Comparison of ENCODE assay signal across 8 mouse cellular contexts in the genomic region with DNA sequence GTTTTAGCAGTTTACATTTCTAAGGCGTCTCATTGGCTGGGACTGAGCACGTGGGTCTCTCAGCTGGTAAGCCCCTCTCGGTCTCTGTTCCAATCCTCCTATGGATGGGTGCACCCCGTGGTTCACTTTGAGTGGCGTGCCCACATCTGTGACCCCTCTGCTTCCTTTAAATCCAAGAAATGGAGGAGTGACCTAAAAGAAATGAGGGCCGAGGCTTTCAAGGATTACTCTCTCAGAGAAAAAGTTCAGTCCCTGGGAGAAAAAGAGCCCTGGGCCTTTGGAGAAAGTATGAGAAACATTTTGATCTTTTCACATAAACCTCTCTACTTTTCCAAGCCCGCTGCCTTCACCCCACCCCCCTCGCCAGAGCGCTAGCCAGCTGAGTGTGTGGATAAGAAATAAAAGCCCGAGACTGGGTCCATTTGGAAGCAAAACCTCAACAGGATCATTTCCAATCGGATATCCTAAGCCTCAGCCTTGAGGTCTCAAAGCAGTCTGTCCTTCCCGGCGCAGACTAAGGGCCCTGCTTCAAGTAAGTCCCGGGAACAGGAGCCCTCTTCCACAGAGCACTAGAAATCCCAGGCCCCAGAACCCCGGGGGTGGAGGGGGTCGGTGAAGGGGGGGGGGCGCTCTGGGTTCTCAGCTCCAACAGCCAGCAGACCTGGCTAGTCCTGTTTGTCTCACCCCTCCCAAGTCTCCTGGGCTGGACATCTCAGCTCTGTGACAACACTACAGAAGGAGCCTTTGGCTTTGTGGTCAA. TPM values are rescaled to one million over a fixed set of nuclear protein-coding genes. Genes with fewer than 3 reads are reported as not detected.
A peak's percentile ranks its signal among the peaks of the same experiment; 100 is the strongest.
DNase-seq lines count a peak whose midpoint lies in the region; ATAC-seq and TF ChIP-seq lines count a peak whose summit lies in the region.

No protein-coding gene starts in this region.

- TF ChIP-seq POLR2A in liver, adult 2 months (IDR thresholded peaks at IDR 0.05; ENCODE audit: extremely low read depth, insufficient read depth, low read length), result no peak

- peak overlapping the region; percentile 49 for H3K4me2 ChIP-seq in forebrain, embryonic 16.5 days (ENCODE audit: low read length)
- H3K4me2 ChIP-seq in hindbrain, embryonic 11.5 days (replicated peaks; ENCODE audit: low read depth, low read length), result peak overlapping the region; percentile 47

- H3K9ac ChIP-seq in forebrain, embryonic 16.5 days (replicated peaks; ENCODE audit: low read depth, low read length), result peak overlapping the region; percentile 29
- H3K9ac ChIP-seq in hindbrain, embryonic 11.5 days (ENCODE audit: low read depth, low read length), result peak overlapping the region; percentile 3; the same call in 1 of the 2 replicates
- H3K9ac ChIP-seq in liver, adult 2 months (ENCODE audit: low read depth, low read length), result no peak overlapping the region

- H3K79me2 ChIP-seq in liver, adult 2 months (ENCODE audit: control insufficient read depth, insufficient read depth, low read length), result no peaks in the 10 kb centered on the region

- intact Hi-C loops in left cerebral cortex, postnatal 4 days (cut with DNase I), result no loop called here
- intact Hi-C loops in left cerebral cortex, postnatal 36 days (cut with DNase I), result no loop called here

- peaks cover 6% of the 10 kb centered on the region; the same call in 1 of the 2 replicates for H3K27me3 ChIP-seq in forebrain, embryonic 16.5 days (replicated peaks; ENCODE audit: control insufficient read depth, insufficient read depth, low read length)
- no peaks in the 10 kb centered on the region for H3K27me3 ChIP-seq in hindbrain, embryonic 11.5 days (ENCODE audit: control insufficient read depth, insufficient read depth, low read length)
- no peaks in the 10 kb centered on the region for H3K27me3 ChIP-seq in liver, adult 2 months (ENCODE audit: control insufficient read depth, insufficient read depth, low read length)

- H3K27ac ChIP-seq in forebrain, embryonic 16.5 days (ENCODE audit: low read length), result peak overlapping the region; percentile 46; the same call in 1 of the 2 replicates
- H3K27ac ChIP-seq in hindbrain, embryonic 11.5 days (ENCODE audit: low read depth, low read length), result peak overlapping the region; percentile 11
- no peak overlapping the region for H3K27ac ChIP-seq in liver, adult 2 months (replicated peaks; ENCODE audit: insufficient read depth, low read depth, low read length)

- H3K4me3 ChIP-seq in forebrain, embryonic 16.5 days (replicated peaks; ENCODE audit: low read length), result peak overlapping the region; percentile 37
- H3K4me3 ChIP-seq in hindbrain, embryonic 11.5 days (ENCODE audit: low read depth, low read length), result peak overlapping the region; percentile 21
- peak overlapping the region; percentile 4 for H3K4me3 ChIP-seq in liver, adult 2 months (ENCODE audit: insufficient read depth, low read depth, low read length)

- H3K9me3 ChIP-seq in forebrain, embryonic 16.5 days (ENCODE audit: control insufficient read depth, low read length), result no peaks in the 10 kb centered on the region
- H3K9me3 ChIP-seq in hindbrain, embryonic 11.5 days (ENCODE audit: control insufficient read depth, low read length), result no peaks in the 10 kb centered on the region

- TF ChIP-seq CTCF in liver, adult 2 months (IDR thresholded peaks at IDR 0.05; ENCODE audit: low read depth, low read length), result no peak

- no peaks in the 10 kb centered on the region for H3K36me3 ChIP-seq in forebrain, embryonic 16.5 days (ENCODE audit: control insufficient read depth, insufficient read depth)
- no peaks in the 10 kb centered on the region for H3K36me3 ChIP-seq in hindbrain, embryonic 11.5 days (ENCODE audit: control insufficient read depth, insufficient read depth, low read length)
- H3K36me3 ChIP-seq in liver, adult 2 months (ENCODE audit: control insufficient read depth, insufficient read depth, low read length), result no peaks in the 10 kb centered on the region

- peaks cover 22% of the 10 kb centered on the region for H3K4me1 ChIP-seq in forebrain, embryonic 16.5 days (replicated peaks; ENCODE audit: control insufficient read depth, insufficient read depth, low read length)
- 0 out of 2 replicates have a peak, but pooled peaks cover 2% of the 10 kb centered on the region for H3K4me1 ChIP-seq in hindbrain, embryonic 11.5 days (replicated peaks; ENCODE audit: control insufficient read depth, insufficient read depth, low read length)
- H3K4me1 ChIP-seq in liver, adult 2 months (ENCODE audit: control insufficient read depth, insufficient read depth, low read length), result no peaks in the 10 kb centered on the region; the same call in 1 of the 2 replicates

- DNase-seq in left cerebral cortex, postnatal 4 days, result peak; percentile 38
- no peak for DNase-seq in left cerebral cortex, postnatal 36 days (ENCODE audit: low spot score in 2 of 2)
- peak; percentile 73 for DNase-seq in hindbrain, embryonic 11.5 days (ENCODE audit: low spot score)
- DNase-seq in liver, adult 2 months (ENCODE audit: extremely low read depth, low read depth, low spot score), result no peak
- peak; percentile 77 for DNase-seq in neural tube, embryonic 10.5 days (ENCODE audit: extremely low spot score, low spot score)
- no peak for DNase-seq in thymus, postnatal 36 days
- no peak for DNase-seq in cerebellum, adult 11 months

- ATAC-seq in forebrain, embryonic 16.5 days, result peak; percentile 94
- peak; percentile 95 for ATAC-seq in hindbrain, embryonic 11.5 days (ENCODE audit: low FRiP score)

- WGBS in forebrain, embryonic 16.5 days, result 2% methylated on average over 17 of the region's 17 CpGs
- 3% methylated on average over 17 of the region's 17 CpGs for WGBS in hindbrain, embryonic 11.5 days
- WGBS in liver, adult 2 months, result 10% methylated on average over 17 of the region's 17 CpGs

RNA-seq across cellular contexts. Expression of gene Axin2, which starts 28.9 kb away (rescaled TPM):
- total RNA-seq in left cerebral cortex, postnatal 4 days (2021), result 10 to 100 TPM; 31.1 to 35.9 TPM
- total RNA-seq in left cerebral cortex, postnatal 36 days (2021), result 10 to 100 TPM; 33.3 to 34.9 TPM
- 5.9 and 8.4 TPM in 2 replicates for polyA plus RNA-seq in forebrain, embryonic 16.5 days (2015; fragmentation: Nextera tagmentation; extraction: Ambion mirVana)
- polyA plus RNA-seq in hindbrain, embryonic 11.5 days (2014; fragmentation: Nextera tagmentation; extraction: Ambion mirVana), result 20.1 and 26.5 TPM in 2 replicates
- total RNA-seq in liver, adult 2 months (2014; rRNA removed), result 3.2 and 4.0 TPM in 2 replicates
- 5.8 TPM in 2 replicates for polyA plus RNA-seq in liver, adult 2 months (2012; rRNA removed)

Comparison
In these comparisons a context has a peak if more than half of its experiments do, and no peak if none do; other contexts are left out.
1. DNase-seq: peak in left cerebral cortex, postnatal 4 days (single experiment), hindbrain, embryonic 11.5 days (single experiment) and neural tube, embryonic 10.5 days (single experiment); none in left cerebral cortex, postnatal 36 days (0 of 2), liver, adult 2 months (single experiment), thymus, postnatal 36 days (0 of 2) and cerebellum, adult 11 months (single experiment).
2. Peak in every context shown above with its lines, with median percentiles within 50 percentile points of each other: H3K4me3 ChIP-seq.